Mouse (Mus musculus) thymus, postnatal 14 days (tissue): ENCODE results near the gene 4930513O06Rik.

ENCODE experiments used
- DNase-seq: peaks from one replicate; pipeline ENCODE4 v3.0.0; 2021

4930513O06Rik gene

GRCm38 (mm10) chrX:139085943-139086342, at the start of gene 4930513O06Rik:
4930513O06Rik (plus strand) TSS chrX:139086243.
- no peak for DNase-seq

- DNase-seq: no peak
Measured at GRCm38 (mm10) chrX:139037666-139038065, 48.4 kb upstream of the 4930513O06Rik start.

GRCm38 (mm10) chrX:139039314-139039713, 46.7 kb upstream of the 4930513O06Rik start:
- DNase-seq: no peak

GRCm38 (mm10) chrX:139041148-139041547, 44.9 kb upstream of the 4930513O06Rik start:
- no peak for DNase-seq

GRCm38 (mm10) chrX:139051976-139052375, 34.1 kb upstream of the 4930513O06Rik start:
- DNase-seq: no peak

GRCm38 (mm10) chrX:139053149-139053548, 32.9 kb upstream of the 4930513O06Rik start:
- no peak for DNase-seq

- DNase-seq: no peak
Measured at GRCm38 (mm10) chrX:139064078-139064477, 22.0 kb upstream of the 4930513O06Rik start.

- DNase-seq: no peak
Measured at GRCm38 (mm10) chrX:139078493-139078892, 7.5 kb upstream of the 4930513O06Rik start.

- no peak for DNase-seq
Measured at GRCm38 (mm10) chrX:139085077-139085476, 966 bp upstream of the 4930513O06Rik start, which contains the start of gene Serpina7. Serpina7 (minus strand) TSS chrX:139085236.

- no peak for DNase-seq
Measured at GRCm38 (mm10) chrX:139097197-139097596, 11.2 kb downstream of the 4930513O06Rik start.

- DNase-seq: no peak
Measured at GRCm38 (mm10) chrX:139134031-139134430, 48.0 kb downstream of the 4930513O06Rik start.
